Mouse (Mus musculus) urinary bladder, adult 18-20 months (tissue): Measurements from ENCODE around the gene Ascl3.
A peak's percentile ranks its signal among the peaks of the same experiment; 100 is the strongest.

Experiments
- DNase-seq, 2 experiments: peaks; one replicate each; pipeline ENCODE4 v3.0.0; 2022; ENCODE audit warnings: low spot score in 2 of 2, mixed read lengths in 2 of 2

Ascl3 gene

GRCm38 (mm10) chr7:109731626-109732025 lies at the start of gene Ascl3:
Gene Ascl3, minus strand, starts transcription at chr7:109731726.
- no peak for DNase-seq

- DNase-seq, result peak in 1 of 2 experiments; percentile 16
Observed at GRCm38 (mm10) chr7:109781087-109781469, 49.6 kb upstream of the Ascl3 start.

GRCm38 (mm10) chr7:109772251-109772650 lies 40.7 kb upstream of the Ascl3 start:
- no peak for DNase-seq

- DNase-seq, result no peak
Observed at GRCm38 (mm10) chr7:109768699-109769383, 37.3 kb upstream of the Ascl3 start.

- DNase-seq, result no peak
Observed at GRCm38 (mm10) chr7:109767575-109768350, 36.2 kb upstream of the Ascl3 start.

- DNase-seq, result no peak
Observed at GRCm38 (mm10) chr7:109764009-109764408, 32.5 kb upstream of the Ascl3 start.

GRCm38 (mm10) chr7:109756291-109756690 lies 24.8 kb upstream of the Ascl3 start:
- no peak for DNase-seq

GRCm38 (mm10) chr7:109754034-109754433 lies 22.5 kb upstream of the Ascl3 start:
- no peak for DNase-seq

- peak; percentile 68 to 87 for DNase-seq
Observed at GRCm38 (mm10) chr7:109752008-109752925, 20.7 kb upstream of the Ascl3 start, which contains the start of gene Tmem9b. Gene Tmem9b, minus strand, starts transcription at chr7:109752875.

- DNase-seq, result no peak
Observed at GRCm38 (mm10) chr7:109751427-109752007, 20.0 kb upstream of the Ascl3 start.

- DNase-seq, result no peak
Observed at GRCm38 (mm10) chr7:109747747-109748146, 16.2 kb upstream of the Ascl3 start.

- no peak for DNase-seq
Observed at GRCm38 (mm10) chr7:109741703-109742102, 10.2 kb upstream of the Ascl3 start.

GRCm38 (mm10) chr7:109741060-109741459 lies 9.5 kb upstream of the Ascl3 start:
- no peak for DNase-seq

GRCm38 (mm10) chr7:109739822-109740370 lies 8.4 kb upstream of the Ascl3 start:
- DNase-seq, result no peak

GRCm38 (mm10) chr7:109734806-109735205 lies 3.3 kb upstream of the Ascl3 start:
- DNase-seq, result no peak

GRCm38 (mm10) chr7:109723697-109724096 lies 7.8 kb downstream of the Ascl3 start, which contains the start of gene BC051019:
Gene BC051019, minus strand, starts transcription at chr7:109723850.
- no peak for DNase-seq

GRCm38 (mm10) chr7:109723114-109723513 lies 8.4 kb downstream of the Ascl3 start:
- DNase-seq, result no peak

- no peak for DNase-seq
Observed at GRCm38 (mm10) chr7:109722618-109723017, 8.9 kb downstream of the Ascl3 start.

- no peak for DNase-seq
Observed at GRCm38 (mm10) chr7:109719286-109719685, 12.2 kb downstream of the Ascl3 start.

GRCm38 (mm10) chr7:109713434-109713982 lies 18.0 kb downstream of the Ascl3 start:
- DNase-seq, result no peak

GRCm38 (mm10) chr7:109712198-109712597 lies 19.3 kb downstream of the Ascl3 start:
- no peak for DNase-seq
